Mouse (Mus musculus): ENCODE measurements around the gene Fam19a2. TPM values are rescaled to one million over a fixed set of nuclear protein-coding genes. Genes with fewer than 3 reads are reported as not detected.

Gene Fam19a2
- total RNA-seq (2022), result 10 to 100 TPM; 44.0 to 52.3 (median 49.0) TPM

DNA sequence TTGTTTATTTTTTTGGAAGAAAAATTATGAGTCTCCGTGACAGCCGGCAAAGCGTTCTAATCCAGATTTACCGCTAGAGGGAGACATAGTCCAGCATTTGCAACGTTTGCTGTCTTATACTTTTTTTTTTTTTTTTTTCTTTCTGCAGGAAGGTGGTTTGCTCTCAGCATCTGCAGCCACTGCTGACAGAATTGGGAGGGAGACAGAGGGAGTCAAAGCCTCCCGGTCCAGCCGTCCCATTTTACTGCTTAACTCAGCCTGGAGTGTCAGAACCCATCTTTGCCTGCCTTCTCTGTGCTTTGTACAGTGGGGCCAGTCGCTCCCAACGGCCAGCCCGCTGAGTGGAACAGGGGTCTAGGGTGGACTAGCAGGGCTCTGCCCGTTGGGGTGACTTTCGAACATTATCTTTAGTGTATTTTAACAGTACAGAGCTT, at the start of gene Fam19a2:
Fam19a2 (plus strand) TSS at position 121 of the 434 bp plus-strand sequence.
- peak; percentile 44 to 50 for DNase-seq (ENCODE audit: low spot score in 2 of 2)

DNA sequence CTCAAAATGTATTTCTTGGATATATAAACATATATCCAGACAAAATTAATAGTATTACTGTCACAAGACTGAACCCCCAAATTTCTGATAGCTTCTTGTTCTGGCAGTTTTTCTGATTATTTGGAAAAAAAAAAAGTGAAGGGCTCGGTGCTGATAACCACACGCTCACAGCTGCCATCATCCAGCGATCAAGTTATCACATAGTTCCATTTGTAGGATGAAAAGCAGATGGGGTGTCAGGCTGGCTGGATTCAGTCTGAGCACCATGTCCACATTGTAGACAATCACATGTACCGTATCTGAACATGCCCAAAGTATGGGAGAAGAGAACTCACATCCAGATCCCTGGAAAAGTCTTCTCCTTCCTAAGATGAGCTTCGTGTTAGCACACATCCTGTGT, 41.0 kb upstream of the Fam19a2 start:
- no peak for DNase-seq (ENCODE audit: low spot score in 2 of 2)

DNA sequence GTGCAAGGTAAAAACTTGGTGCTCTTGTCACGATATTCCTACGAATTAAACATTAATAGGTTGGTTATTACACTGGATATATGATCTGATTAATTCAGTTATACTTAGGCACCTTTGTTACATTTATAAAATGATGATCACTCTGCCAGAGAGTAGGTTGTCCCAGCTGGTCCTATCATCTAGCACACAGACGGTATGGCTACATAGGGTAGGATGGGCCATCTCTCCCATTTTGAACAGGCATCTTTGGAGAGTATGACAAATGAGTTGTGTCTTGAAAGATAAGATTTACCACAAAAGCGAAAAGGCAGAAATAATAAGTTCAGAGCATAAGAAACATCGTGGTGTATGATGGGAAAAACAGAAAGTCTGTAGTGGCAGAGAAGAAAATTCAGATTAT, 34.4 kb upstream of the Fam19a2 start:
- no peak for DNase-seq (ENCODE audit: low spot score in 2 of 2)

DNA sequence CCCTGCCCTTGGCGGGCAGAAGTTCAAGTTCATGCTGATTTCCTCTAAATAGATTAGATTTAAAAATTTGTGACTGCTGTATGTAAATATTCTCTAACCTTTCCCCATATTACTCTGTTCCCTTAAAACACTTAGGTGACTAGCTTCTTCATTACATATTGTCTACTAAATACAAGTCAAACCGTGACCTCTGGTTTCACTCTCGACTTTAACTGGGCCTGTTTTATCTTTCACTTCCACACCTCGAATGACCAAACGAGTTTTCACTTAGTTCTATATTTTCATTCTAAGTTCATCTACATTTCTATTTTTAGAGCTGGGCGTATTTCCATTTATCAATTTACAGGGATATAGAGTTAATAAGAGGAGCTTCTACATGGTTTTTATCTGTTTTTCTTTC, 15.7 kb upstream of the Fam19a2 start:
- no peak for DNase-seq (ENCODE audit: low spot score in 2 of 2)

DNA sequence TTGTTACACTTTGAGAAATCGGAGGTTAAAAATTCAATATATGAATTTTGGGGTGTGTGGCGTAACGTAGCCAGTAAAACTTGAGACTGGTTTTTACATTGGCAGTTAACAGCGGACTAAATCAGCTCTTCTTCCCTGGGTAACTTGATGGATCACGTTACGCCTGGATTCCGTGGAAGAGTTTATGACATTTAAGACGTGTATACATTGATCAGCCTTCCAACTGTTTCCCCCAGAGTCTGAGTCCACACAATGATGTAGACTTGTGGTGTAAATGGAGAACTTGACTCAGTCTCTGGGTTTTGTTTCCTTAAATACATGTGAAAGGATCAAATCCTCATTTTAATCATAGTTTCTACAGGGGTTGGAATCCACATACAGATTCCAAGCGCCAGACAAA, 11.9 kb upstream of the Fam19a2 start:
- DNase-seq (ENCODE audit: low spot score in 2 of 2), result no peak

DNA sequence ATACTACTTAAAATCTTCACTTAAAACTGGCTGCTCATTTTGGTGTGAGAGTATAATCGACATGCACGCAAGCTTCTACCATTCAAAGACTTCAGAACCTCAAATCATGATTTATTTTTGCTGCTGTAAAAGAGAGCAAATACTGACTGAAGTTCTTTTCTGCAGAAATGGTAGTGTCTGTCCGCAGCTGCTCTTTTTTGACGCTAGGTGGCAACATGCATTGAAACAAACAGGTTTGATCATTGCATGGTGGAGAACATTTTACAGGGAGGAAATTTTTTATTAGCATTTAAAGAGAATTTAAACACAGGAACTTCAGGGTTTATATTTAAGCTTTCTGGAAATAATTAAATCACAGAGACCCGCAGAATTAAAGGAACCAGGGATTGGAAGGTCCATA, 9.5 kb upstream of the Fam19a2 start:
- no peak for DNase-seq (ENCODE audit: low spot score in 2 of 2)

DNA sequence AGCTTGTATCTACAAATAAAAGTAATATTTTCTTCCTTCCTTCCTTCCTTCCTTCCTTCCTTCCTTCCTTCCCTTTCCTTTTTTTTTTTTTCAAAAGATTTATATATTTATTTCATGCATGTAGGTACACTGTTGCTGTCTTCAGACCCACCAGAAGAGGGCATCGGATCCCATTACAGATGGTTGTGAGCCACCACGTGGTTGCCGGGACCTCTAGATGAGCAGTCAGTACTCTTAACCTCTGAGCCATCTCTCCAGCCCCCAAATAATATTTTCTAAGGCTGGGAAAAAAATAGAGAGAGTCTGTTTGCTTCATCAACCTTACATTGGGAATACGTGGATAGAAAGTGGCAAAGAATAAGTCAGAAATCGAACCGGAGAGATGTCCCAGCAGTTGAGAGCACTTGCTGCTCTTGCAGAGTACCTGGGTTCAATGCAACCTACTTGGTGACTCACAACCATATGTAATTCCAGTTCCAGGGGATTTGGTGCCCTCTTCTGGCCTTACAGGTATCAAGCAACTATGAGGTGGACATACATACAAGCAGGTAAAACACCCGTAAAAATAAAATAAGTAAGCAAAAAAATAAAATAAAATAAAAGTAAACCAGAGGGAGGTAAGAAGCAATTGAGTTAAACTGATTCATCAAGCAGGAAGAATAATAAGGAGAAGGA, 8.0 kb upstream of the Fam19a2 start:
- no peak for DNase-seq (ENCODE audit: low spot score in 2 of 2)

DNA sequence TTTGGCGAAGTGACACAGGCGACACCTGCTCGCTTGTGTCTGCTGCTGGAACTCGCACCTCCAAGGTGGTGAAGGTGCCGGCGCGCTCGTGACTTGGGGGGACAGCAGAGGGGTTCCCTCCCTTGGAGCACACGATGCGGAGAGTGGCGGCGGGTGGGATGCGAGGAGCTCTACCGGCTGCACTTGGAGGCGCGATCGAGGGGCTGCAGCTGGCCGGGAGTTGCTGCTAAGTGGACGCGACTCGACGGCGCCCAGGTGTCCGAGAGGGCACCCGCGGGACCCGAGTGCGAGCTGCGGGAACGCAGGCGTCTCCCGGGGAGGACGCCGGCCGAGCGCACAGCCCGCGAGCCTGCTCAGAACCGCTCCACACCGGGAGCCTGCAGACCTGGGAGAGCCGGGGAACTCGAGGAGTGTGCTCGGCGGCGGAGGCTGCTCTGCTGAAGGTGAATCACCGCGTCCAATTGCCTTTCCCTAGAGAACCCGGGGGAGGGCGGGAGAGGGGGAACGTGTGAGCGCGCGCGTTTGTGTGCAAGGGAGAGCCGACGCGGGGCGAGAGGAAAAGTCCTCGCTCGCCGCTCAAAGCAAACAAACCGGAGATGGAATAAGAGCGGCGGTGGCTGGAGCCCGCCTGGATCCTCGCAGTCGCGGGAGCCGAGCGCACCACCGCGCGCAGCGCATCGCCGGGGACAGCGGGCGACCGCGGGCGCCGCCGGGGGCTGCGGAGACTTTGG, 830 bp downstream of the Fam19a2 start:
- DNase-seq (ENCODE audit: low spot score in 2 of 2), result peak; percentile 47 to 64

DNA sequence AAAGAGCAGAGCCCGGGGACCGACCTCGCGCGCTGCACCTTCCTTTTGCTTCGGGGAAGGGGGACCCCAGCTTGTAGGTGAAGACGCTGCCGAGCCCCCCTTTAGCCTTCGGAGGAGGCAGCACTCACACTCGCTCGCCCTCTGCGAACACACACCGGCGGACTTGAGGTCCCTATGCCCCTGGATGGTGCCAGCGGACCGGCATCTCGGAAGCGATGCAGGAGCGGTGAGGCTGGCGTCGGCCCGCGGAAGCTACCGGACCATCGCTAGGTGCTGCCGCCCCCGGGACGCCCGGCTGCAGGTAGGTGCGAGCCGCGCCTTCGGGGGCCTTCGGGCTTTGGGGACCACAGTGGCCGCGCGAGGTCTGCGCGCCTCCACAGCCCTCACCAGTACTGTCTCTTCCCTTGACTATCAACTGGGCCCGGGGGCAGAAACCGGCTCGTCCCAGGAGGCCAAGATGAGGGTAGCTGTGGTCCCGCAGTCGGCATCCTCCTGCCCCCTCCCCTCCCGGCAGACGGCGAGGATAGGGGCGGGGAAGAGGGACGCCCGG, 1.5 kb downstream of the Fam19a2 start:
- DNase-seq (ENCODE audit: low spot score in 2 of 2), result peak; percentile 8 to 21

DNA sequence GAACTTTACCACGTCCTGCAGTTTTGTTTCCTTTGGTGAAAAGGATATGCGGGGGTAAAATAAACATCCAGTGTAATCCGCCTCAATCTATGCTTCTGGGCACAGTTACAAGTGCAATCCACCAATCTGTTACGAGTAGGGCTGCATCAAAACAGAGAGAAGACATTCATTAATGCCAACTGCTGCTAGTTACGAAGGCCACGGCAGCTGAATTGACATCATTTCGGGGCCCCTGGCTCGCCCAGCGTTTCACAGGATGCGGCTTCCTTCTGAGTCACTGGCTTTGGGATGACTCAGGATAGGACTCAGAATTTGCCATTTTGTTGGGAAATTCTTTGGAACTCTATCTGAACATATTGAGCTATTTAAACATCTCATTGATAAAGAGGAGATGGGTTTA, 4.8 kb downstream of the Fam19a2 start:
- DNase-seq (ENCODE audit: low spot score in 2 of 2), result peak in 1 of 2 experiments; percentile 28

DNA sequence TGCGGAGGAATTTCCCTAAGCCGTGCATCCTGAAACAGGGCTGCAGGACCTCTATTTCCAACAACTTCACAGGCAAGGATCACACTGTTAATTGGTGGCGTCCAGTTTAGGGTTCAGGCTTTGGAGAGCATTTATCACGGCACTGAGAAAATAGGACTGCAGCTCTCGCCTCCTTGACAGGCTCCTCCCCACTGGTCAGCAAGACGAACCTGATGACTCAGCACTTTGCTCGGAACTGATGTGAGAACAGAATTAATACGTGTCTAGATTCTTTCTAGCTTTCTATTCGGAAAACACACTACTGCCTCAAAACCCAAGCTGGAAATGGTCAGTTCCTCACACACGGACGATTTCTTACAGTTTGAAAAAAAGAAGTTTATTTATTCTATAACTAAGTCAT, 10.8 kb downstream of the Fam19a2 start:
- no peak for DNase-seq (ENCODE audit: low spot score in 2 of 2)

DNA sequence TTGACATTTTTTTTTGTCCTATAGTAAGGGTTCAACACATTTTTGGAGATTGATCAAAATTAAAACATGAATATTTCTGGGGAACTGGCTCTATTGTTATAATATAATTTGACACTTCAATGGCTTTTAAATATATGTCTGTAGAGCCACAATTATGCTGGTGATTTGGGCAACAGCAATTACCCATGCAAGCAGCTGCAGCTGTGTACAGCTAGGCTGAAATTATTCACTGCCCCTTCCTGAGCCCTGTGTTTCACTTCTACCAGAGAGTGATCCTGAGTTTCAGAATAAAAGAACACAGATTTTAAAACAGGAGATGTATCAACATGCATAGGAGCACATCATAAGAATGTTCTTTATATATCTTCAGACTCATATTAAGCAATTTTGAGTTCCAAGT, 43.5 kb downstream of the Fam19a2 start:
- DNase-seq (ENCODE audit: low spot score in 2 of 2), result no peak

DNA sequence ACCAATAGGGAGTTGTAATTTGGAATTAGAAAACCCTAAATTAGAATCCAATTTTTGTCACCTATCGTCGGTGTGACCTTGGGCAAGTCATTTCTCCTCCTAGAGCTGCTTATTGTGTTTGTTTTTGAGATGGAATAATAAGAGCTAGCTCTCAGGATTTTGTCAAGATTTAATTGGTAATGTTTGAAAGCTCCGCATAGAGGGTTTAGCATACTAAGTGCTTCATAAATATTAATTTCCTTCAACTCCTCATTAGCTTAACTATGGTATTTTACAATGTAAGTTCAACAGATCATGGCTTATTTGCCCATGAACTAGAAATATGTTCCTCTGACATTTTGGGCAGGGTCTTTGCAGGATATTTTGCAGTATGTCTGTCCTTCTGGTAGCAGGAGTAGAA, 62.5 kb downstream of the Fam19a2 start:
- no peak for DNase-seq (ENCODE audit: low spot score in 2 of 2)

DNA sequence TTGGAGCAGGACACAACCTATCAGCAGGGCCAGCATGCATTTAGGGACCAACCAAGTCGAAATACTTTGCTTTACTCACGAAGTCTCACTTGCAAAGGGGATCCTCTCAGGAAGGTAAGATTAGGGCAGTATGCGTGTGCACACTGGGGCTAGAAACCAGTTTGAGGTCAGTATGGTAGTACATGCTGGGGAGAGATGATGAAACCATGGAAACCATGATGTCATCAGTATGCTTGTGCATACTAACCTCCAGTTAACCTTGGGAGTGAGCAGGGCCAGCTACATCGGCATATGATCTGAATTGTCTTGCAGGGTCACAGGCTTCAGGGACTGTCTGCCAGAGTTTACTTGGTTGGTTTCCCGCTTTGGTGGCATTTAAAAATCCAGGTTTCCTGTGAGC, 77.5 kb downstream of the Fam19a2 start:
- no peak for DNase-seq (ENCODE audit: low spot score in 2 of 2)

DNA sequence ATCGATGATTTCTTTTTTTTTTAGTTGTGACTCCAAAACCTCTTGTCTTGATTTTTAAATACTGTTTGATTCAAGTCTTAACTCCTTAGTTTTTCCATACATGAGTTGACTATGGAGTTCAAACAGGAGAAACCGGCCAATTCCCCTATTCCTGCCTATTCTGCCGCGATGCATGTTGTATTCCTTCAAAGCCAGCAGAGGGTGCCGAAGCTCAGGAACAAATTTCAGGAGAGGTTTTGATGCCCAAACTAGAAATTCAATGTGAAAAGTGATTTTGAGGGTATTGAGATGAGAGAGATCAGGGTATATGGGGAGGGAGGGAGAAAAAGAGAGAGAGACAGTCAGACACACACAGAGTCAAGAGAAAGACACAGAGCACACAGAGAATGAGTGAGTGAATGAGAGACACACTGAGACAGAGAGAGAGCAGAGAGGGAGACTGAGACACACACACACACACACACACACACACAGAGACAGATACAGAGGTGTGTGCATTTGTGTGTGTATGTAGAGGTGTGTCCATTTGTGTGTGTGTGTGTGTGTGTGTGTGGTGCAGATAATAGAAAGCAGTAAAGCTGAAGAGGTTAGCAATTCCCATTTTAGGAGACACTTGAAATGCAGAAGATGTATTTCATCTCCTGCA, 78.9 kb downstream of the Fam19a2 start:
- DNase-seq (ENCODE audit: low spot score in 2 of 2), result no peak

DNA sequence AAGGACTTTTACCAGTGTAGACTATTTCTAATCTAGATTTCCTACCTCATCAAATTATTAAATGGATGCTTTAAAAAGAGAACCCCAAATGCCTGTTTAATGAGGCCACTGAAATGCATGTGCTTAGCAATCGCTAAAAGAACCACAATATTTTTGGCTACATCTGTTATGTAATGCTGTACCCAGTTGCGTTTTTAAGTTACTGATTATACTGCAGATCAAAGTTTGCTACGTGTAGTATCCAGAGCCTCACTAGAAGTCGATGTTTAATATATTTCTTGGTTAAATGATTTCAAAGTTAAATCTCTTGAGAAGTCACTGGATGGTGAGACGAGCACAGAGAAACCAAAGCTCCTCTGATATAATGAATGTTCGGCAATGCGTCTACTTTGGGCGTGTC, 82.5 kb downstream of the Fam19a2 start:
- DNase-seq (ENCODE audit: low spot score in 2 of 2), result no peak

DNA sequence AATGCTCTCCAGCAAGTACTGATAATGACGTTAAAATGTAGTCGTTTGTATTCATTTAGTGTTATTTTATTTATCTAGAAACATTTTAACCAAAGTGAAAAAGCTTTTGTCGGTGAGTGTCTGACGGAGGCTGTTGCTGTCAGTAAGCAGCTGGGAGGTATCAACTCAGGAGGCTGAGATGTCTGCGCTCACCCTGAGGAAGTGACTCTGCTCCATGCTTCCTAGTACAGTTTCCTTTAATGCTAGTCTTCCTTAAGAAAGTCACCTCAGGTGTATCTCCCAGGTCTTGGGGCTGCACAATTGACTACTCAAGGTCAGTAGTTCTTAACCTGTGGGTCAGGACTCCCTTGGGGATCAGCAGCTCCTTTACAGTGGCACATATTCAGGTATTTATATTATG, 89.9 kb downstream of the Fam19a2 start:
- no peak for DNase-seq (ENCODE audit: low spot score in 2 of 2)

DNA sequence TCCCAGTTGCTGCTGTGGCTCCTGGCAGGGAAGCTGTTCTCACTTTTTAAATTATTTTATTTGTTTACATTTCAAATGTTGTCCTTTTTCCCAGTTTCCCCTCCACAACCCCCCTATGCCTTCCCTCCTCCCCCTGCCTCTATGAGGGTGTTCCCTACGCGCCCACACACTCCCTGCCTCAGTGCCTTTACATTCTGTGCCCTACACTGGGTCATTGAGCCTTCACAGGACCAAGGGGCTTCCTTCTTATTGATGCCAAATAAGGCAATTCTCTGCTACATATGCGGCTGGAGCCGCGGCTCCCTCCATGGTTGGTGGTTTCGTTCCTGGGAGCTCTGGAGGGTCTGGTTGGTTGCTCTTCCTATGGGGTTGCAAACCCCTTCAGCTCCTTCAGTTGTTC, 93.2 kb downstream of the Fam19a2 start:
- DNase-seq (ENCODE audit: low spot score in 2 of 2), result no peak

DNA sequence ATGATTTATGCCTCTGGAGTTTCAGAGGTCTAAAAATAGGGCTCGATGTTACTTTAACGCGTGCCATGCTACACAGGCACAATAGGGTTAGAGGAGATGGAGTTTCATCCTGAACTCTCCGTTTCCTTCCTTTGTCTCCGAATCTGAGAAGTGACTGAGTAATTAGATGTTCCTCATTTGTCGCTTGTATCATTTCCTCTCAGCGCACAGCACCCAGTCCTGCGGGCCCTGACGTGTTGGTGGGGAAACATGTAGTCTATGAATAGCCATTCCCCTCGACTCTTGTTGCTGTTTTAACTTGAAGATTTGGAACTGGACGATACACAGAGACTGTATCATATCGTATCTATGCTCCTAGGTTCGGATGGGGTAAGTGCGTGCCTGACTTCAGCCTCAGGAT, 96.7 kb downstream of the Fam19a2 start:
- no peak for DNase-seq (ENCODE audit: low spot score in 2 of 2)

DNA sequence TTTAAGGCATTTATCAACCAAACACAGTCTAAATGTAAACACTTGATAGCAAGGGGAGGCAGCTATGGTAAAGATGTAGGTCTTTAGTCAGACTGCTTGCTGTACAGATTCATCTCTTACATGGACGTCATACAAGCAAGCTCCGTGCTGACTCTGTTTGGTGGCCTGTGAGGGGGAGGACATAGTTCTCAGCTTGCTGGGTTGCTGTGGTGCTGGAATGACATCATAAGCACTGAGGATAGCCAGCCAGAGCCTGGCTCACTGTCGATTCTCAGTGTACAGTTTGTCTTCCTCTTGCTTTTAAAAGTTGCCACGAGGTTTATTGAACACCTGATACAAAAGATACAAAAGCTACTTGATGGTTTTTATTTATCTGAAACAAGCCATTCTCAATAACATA, 100.8 kb downstream of the Fam19a2 start:
- peak in 1 of 2 experiments; percentile 29 for DNase-seq (ENCODE audit: low spot score in 2 of 2)

DNA sequence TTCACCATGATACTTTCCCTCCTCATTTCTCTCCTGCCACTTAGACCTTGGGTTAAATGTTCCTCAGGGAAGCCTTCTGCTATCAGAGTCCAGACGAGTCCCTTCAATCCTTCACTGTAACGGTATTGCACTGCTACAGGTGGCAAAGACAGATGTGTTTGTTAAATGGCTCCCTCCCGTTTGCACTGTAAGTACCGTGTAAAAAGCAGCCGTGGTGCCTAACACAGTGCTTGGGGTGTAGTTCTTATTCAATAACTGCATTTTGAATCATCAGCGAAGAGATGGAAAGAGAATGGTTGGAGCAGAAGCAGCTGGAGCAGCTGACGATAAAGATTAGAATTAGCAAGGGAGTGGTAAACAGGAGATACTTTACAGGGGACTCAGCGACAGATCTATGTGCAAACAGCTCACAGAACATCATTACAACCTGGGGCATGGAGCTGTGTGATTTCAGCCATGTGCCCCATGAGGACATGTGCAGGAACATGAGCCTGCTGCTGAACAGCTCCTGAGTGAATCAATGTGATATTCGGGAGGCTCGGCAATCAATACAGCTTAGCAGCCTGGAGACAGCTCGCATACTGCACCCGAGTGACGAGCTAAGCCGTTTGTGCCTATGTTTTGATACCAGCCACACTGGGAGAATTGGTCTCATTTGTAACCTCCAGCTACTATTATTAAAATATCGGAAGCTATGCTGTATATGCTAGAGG, 103.5 kb downstream of the Fam19a2 start:
- no peak for DNase-seq (ENCODE audit: low spot score in 2 of 2)

DNA sequence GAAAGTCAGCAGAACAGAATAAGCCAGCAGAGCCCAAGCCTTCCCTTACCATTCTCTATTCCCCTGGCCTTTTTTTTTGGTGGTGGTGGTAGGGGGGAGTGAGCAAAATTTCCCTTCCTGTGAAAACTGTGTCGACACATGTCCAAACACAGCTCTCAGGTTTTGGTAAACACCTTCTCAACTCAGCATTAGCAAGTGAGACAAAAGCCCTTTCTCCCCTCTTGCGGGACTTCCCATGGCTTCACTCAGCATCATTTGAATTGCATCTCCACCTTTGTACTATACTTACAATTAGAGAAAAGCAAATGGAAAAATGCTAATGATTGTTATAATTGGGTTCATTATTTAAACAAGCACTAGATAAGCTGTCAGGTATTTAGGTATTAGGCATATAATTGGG, 119.5 kb downstream of the Fam19a2 start:
- no peak for DNase-seq (ENCODE audit: low spot score in 2 of 2)
